Mouse (Mus musculus) liver, embryonic 14.5 days (tissue): ENCODE results near the gene Scnn1a.

Experiments used
- CTCF ChIP-seq: IDR thresholded peaks from 2 replicates; pipeline ENCODE4 v1.5.1; 2016; ENCODE audit warnings: antibody characterized with exemption, low read depth, control low read depth
- EP300 ChIP-seq: IDR thresholded peaks from 2 replicates; pipeline ENCODE4 v1.6.1; 2016; ENCODE audit warnings: antibody characterized with exemption, low read depth

DNA sequence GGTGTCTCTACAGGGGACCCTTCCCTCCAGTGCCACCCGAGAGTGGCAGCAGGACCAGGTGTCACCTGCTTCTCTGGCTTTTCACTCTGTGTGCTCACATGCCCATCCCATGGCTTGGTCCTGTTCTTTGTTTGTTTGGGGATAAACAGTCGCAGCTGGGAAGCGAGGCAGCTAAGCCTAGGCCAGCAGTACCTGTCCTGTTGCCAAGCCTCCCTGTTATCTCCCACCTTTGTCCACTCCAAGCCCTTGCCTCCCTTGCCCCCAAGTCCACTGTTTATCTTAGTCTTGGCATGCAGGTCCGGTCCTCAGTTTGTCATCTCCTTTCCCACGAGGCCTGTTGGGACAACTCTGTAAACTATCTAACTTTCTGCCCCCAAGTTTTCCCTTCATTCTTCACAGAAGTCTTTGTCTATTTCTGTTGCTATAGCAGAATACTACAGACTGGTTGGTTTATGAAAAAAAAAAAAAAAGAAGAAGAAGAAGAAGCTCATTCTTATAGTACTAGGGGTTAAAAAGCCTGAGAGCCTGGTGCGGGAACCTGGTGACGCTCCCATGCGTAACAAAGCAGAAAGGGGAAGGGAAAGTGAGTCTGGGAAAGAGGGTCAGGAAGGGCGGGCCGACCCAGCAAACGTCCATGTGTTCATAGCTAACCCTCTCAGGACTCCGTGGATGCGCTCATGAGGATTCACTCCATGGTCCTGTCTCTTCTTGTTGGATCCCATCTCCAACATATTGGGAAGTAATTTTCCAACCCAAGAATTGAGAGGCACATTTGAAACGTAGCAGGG is 12.8 kb downstream of the Scnn1a start:
- TF ChIP-seq CTCF (no peak), EP300 (no peak)
